Mouse (Mus musculus): Measurements from ENCODE around the gene Kcne1l.

DNA sequence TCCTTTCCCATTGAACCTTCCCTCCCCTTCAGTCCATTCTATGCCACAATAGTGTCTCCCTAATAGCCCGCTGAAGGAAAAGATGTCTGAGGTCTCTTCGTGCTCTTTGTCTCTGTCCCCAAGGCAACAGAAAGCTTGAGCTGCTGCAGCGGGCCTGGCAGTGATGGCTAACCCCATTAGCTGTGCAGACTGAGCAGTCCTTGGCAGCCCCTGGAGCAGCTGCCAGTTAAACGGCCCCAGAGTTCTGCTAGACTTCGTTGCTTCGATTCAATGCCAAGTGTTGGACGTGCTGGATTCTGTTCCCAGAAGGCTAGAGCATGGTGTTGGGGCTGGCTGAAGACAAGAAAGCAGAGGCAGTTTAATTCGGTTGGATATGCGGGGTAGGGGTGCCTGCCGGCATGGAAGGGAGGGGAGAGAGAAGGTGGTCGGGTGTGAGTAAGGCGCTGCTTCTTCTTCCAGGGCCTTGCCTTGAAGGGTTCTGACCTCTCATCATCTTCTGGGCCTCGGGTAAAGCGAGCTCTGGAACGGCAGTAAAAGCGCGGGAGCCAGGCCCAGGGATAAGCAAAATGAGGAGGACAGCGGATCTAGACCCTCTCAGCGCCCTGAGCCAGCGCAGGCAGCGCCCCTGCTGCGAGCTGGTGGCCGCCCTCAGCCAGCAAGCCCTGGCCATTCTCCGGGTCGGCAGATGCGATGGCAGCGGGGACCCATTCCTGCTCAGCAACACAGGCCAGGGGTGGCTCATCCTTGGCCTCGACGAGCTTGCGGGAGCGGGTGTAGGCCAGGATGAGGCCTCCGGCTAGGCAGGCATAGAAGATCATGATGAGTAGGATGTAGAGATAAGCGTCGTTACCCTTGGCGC is 855 bp downstream of the Kcne1l start:
- no peak for TF ChIP-seq CTCF (IDR thresholded peaks at IDR 0.05; ENCODE audit: borderline replicate concordance, control insufficient read depth, extremely low read depth, insufficient read depth, low read length, poor library complexity)
- no peak for TF ChIP-seq POLR2A (IDR thresholded peaks at IDR 0.05; ENCODE audit: control insufficient read depth, extremely low read depth, insufficient read depth, low read length, poor library complexity)

Data from thymus, adult 2 months (tissue).